Mouse (Mus musculus) ovary, postnatal 10 days (tissue): ENCODE measurements around the gene Dennd1b.

Experiments used
- DNase-seq: peaks from one replicate; pipeline ENCODE4 v3.0.0; 2022; ENCODE audit warnings: low spot score

Dennd1b gene

DNA sequence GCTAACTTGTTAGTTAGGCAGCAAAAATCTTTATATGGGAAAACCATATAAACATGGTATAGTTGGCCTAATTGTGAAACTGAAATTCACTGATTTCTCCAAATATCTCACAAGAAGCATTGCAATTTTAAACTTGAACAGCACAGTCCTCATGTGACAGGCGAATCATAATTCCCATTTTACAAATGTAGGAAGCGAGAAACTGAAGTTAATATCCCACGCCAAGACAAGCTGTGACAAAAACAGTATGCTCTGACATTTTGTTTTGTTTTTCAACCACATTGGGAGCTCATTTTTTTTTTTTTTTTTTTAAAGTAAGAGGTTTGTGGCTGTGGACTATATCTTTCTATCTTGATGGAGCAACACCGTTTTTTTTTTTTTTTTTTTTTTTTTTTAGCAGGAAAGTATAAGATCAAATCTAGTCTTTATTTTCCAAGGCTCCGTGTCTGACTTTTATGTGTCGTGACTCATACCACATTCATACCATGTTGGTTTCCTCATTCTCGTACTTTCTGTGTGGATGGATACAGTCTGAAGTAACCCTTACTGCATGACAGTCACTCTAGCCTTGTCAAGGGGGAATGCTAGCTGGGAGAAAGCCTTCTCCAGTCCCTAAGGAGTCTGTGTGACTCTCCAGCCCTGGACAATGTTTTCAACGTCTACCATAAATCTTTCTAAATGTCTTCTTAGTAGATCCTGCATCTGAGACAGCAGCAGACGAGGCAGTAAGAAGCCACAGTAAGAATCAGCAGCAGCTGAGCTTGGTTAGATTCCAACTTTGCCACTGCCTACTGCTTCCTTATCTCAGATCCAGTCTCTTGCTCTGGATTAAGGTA, 751 bp upstream of the Dennd1b start:
- DNase-seq: no peak

DNA sequence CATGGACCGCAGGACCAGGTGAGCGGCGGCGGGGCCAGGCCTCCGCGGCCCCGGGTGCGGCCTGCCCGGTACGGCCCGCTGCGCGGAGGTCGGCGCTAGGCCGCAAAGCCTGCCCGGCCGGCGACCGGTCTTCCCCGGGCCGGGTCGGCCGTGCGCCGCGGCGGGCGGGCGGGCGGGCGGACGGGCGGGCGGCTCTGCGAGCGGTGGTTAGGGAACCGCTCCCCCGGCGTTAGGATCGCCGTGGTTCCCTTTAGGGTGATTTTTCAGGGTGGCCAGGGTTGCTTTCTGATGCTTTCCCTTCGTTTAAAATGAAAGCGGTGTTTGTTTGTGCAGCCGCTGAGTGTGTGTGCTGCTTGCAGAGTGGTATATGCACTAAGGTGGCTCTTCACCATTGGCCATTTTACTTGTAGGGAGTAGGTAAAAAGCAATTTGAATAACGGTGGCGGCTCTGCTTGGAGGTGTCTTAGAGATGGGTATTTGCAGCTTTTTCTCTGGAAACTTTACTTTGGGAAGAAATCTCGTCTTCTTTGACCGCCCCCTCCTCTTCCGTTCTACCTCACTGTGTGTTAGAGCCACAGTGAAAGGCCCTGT, 728 bp downstream of the Dennd1b start:
- DNase-seq: peak; percentile 21

DNA sequence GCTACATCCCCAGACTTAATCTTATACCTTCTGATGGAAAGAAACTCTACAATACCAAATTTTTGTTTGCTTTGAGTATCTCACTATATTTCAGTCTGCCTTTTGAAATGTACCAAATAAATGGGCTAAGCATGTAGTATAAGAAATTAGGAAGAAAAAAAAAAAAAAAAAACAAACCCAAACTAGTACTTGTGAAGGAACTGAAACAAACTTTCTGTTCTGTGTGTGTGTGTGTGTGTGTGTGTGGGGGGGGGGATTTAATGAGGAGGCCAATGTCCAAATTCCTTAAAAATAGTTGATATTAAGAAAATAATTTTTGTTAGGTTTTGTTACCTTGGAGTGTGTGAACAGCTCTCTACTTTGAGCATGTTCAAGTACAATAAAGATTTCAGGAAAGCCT, 1.8 kb downstream of the Dennd1b start:
- DNase-seq: no peak

DNA sequence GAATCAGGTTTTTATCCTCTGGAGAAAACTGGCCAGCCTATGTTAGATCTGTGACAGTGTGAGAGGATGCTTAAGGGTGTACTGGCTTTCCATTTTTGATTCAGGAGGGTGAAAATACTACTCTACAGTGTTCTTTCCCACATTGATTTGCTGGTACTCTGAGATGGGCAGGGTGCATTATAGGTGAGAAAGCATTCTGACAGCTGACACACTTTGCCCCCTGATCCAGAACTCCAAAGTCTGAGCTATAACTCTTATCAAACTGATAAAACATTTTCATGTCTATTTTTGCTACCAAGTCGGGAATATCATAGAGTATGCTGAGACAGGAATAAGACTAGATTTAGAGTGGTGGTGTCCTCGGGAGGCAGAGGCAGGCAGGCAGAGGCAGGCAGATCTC, 2.3 kb downstream of the Dennd1b start:
- no peak for DNase-seq

DNA sequence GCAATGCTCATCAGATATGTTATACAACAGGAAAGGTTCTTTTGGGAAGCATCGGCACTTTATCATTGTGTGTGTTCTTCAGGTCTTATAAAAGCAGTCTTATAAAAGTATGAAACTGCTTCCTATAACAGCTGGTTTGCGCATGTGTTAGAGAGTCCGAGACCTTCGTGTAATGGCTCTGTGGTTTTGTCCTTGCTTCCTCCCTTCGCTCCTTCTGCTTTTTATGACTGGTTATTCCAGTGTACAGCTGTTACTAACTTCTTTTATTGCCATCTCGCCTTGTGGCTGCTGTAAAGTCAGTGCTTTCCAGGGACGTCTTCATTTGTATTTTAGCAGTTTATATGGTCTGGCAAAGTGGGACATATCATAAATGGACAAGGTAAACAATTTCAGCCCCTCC, 4.2 kb downstream of the Dennd1b start:
- DNase-seq: no peak

DNA sequence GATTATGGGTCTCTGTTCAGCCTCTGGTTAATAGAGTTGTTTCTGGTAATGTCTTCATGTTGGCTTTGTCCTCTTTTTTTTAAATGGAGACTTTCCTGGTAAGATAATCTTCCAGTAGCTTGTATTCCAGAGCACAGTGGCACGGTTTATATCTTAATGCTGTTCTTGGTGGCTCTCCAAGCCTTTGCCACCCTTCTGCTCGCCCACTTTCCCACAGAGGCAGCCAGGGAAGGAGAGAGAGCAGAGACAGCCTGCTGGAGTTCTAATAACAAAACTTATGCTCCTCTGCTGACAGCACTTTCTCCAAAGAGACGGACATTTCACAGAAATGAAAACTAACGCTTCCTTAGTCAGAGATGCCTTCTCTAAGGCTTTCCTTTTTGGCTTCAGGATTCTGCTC, 6.8 kb downstream of the Dennd1b start:
- no peak for DNase-seq

DNA sequence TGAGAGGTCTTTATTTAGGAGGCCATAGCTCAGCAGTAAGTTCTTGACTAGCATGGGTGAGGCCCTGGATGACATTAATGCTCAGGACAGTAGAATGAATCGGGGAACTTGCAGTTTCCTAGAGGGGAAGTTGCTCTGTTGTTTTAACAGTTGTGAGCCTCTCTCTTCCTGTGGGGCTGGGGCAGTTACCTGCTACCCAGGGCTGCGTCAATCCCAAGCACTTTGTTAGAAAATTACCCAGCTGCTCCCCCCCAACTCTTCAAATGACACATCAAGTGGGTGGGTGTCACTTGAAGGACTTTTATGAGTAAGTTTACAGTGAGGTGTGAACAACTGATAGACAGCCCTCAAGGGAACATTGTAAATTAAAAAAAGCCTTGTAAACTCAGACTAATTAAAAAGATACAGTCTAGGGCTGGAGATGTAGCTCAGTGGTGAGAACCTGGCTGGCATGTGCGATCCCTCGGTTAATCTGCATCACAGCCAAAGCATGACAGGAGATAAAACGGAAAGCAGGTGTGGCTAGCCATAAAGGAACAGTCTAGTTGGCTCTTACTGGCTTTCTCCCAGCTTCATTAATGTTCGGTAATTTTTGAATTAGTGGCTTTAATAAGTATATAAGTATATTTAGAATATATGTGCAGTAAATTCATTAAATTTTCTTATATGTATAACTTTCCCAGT, 10.4 kb downstream of the Dennd1b start:
- no peak for DNase-seq

DNA sequence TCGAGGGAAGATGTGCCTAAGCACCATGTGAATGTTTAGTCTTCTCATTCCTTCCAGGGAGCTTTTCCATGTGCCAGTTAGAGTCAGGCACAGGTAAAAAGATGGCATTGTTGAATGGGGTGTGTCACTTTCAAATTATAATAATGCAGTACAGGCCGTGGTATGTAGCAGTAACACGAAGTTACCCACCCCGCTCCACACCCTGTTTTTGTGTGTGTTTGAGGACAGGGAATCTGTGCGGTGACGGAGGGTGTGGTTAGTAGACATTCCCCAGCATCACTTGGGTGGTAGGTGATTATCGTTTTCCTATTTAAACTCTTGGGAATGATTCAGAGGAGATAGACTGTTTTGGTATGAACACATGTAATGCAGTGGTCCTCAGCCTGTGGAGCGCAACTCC, 11.6 kb downstream of the Dennd1b start:
- no peak for DNase-seq

DNA sequence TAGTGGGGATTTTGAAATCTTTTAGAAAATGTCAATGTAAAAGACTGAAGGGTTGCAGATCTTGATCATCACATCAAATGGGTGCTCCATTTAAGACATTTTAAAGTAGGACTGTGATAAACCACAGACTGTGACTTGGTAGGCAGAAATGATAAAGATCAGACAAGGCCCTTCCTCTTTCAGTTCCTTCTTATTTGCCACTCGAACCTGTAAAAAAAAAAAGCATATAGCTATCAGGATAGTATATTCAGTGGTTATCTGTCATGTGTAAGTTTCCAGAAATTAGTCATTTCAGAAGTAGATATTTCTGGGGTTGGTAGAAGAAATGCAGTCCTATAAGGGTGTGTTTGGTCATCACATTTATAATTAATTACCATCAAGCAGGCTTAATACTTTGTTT, 12.7 kb downstream of the Dennd1b start:
- no peak for DNase-seq

DNA sequence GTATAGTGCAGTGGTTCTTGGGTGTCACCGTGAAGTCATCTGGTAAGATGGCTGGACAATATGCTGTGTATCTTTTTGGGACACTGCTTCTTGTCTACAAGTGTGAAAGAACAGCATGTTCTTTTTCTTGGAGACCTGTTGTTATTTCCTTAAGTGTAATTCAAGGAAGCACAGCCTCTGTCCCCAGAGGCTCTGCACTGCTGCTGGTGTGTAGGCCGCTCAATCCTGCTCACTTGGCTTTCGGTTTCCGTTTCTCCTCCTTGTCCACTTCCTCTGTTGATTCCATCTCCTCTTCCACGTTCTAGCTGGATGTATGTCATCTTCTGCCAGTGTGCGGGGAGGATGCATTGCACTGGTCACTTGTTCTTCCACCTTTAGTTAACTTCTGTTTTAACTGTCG, 19.0 kb downstream of the Dennd1b start:
- no peak for DNase-seq

DNA sequence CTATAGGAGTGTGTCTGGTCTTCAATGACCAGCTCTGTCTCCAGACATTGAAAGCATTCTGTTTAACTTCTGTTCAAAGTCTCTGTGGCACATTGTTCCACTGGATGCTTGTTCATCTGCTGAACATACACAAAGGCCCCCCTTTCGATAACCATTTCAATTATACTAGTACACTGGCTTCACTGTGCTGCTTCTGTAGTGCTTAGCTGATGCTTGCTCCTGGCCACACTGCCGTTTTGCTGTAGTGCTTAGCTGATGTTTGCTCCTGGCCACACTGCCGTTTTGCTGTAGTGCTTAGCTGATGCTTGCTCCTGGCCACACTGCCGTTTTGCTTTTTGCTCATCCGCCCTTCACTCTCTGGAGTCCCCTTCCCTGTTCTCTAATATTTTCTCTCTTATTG, 19.4 kb downstream of the Dennd1b start:
- no peak for DNase-seq

DNA sequence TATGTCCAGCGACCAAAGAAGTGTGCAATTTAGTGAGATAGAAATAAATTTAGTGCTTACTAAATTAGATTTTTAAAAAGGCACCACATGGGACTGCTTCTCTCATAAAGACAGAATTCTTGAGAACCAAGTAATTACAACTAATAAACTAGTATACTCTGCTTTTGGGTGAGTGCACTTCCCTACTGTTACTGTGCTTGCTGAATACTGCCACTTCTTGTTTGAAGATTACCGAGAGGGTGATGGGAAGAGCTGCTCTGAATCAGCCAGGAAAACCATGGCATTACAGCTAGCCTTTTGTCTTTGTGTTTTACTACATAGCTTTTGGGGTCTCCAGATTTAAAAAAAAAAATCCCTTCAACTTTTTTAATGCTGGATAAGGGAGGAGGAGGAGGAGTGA, 19.8 kb downstream of the Dennd1b start:
- no peak for DNase-seq

DNA sequence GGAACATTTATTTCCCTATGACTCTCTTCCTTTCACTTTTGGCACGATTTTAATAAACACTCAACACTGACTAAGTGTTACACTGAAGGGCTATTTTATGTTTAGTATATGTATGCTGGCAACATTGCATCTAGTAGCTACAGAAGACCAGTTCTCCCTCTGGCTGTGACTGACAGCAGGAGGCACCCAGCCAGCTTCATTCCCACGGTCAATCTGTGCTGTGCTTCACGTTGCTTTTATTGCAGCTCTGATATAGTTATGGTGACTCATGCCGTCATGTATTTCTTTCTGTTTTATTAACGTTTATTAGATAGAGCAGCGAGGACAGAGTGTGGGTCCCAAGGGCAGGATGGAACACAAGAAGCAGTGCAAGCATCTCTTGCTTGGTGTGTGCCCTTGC, 20.2 kb downstream of the Dennd1b start:
- DNase-seq: no peak

DNA sequence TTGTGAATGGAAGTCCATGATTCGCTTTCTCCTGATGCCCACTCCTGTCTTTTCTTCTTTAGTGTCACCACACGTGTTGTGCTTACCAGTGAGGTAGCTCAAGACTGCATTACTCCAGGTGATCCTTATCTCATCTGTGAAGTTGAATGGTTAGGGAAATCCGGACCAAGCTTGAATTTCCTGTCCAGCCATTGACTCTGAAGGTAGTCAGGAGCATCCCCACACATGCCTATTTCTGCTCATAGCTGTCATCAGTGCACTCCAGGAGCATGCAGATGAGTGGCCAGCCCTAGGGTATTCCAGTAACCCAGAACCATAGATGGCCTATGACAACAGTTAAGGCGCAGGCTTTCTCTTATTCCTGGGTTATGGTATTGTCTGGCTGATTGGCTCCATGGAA, 20.9 kb downstream of the Dennd1b start:
- DNase-seq: no peak

DNA sequence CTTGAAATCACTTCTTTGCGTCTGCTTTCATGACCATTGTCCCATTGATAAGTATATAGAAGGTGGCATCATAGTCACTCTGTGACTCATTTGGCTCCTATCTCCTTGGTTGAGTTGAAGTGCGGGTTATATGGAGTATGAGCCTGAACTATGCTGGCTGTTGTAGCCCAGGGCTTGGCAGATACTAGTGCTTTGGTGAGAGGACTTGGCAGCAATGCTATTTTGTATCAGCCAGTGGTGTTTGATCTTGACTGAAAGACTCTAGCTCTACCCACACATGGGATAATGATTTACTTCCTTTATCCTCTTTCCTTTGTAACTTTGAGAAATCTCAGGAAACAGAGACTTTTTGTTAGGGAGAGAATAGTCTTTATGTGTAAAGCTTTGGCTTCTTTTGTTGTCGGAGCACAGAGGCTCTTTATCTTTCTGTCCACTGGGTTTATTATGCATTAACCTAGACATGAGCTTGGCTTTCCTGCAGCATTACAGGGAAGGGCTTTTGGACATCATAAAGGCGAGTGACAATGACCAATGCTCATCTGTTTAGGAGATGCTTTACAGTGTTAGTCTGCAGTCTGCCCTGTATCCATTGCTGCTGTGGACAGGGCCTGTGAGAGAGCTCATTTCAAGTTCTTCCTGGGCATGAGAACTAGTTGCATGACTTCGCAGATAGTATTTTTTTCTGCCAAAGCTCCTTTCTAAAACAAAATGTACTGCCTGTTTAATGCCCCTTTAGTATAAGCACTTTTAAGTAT, 29.3 kb downstream of the Dennd1b start:
- no peak for DNase-seq

DNA sequence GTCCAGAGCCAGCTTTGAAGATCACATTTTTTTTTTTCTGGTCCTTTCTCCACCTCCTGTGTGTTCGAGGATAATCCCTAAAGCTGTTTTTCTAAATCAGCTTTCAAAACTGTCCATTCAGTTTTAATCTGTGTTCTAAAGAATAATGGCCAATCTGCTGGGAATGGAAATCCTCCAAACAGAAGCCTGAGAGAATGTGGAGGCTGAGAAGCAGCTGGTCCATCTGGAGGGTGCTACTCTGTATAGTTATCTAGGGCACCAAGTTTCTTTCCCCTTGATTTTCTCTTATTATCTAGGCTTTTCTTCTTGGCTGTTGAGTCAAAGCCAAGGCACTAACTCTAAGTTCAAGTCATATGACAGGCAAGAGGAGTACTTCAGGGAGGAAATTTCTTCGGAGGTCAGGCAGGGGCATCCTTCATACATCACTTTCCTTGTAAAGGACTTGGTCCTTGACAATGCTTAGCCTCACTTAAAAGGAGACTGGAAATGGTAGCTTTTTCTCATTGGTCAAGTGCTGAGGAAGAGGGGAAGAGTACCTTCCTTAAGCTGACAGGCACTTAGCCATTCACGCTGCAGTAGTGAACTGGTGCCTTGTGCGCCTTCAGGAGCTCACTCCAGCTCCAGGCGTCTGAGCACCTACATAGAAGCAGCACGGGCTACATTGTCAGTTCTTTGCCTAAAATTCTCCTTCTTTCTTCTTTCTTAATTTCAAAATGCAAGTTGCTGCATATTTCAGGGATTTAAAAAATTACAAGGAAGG, 32.6 kb downstream of the Dennd1b start:
- DNase-seq: no peak

DNA sequence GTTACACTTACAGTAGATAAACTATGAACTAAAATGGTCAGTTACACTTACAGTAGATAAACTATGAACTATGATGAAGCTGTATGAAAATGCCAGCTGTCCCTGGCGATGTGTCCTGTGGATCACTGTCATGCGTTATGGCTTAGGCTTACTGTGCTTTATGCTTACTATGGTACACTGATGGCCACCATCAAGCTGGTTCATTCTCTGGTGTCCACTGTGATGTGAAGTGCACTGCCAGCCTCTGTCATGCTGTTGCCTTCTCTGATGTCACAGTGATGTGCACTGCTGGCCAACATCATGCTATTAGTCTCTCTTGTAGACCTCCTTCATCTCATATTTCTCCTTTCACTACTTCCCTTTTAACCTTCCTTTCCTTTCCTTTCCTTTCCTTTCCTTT, 33.4 kb downstream of the Dennd1b start:
- DNase-seq: no peak

DNA sequence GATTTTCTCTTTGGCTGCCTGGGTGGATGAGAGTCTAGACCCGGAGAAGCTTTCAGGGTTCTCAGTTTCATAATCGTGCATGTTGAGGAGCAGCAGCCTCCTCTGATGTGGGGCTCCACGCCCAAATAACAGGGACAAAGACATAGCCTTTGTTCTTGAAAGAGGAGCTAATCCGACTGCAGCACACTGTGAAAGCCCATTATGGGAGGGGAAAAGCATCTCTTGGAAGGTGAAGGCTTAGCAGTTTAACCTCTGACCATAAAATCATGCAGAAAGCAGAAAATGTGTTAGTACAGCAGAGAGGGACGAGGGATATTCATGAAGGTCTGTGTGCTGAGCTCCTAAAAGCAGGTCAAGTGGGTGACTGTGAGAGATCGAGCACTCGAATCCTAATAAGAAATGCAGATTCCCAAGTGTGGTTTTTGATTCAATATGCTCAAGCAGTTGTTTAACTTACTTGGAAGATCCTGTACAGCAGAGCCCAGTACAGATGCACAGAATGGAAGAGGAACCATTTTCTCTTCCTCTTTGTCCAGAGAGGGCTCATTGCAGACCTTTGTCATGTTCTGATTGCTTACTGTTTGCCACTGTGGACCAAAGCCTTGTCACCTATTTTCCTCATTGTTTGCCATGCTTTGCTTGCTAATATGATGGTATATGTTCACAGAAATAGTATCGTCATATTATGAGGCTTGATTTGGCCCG, 37.6 kb downstream of the Dennd1b start:
- no peak for DNase-seq

DNA sequence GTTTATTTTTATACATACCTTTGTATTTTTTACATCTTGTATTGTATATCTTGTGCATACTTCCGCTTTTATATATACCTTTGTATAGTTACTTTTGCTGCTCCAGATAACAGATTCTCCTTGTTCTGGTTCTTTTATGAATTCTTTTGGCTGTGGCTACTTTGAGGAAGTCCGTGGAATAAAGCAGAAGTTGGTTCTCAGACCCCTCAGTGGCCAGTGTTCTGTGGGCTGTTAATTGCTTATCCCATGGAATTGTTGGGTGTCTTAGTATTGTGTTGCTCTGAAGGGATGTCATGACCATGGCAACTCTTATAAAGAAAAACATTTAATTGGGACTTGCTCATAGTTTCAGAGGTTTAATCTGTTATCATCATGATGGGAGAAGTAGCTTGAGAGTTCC, 40.3 kb downstream of the Dennd1b start:
- DNase-seq: no peak

DNA sequence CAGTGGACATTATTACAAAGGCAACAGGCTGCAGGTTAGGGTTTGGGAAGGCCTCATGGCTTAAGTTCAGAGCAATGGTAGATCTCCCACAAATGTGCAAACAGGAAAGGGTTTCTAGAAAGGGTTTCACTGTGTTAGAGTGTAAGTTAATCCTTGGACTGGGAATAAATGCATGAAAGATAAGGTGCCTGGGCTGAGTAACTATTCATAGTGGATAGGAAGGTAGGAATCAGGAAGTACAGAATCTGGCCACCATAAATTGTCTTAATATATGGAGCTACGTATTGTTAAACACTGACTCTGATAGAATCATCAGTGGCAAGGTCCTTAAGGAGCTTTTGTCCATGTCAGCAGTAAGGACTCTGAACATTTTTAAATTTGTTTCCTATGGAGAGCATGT, 42.8 kb downstream of the Dennd1b start:
- no peak for DNase-seq

DNA sequence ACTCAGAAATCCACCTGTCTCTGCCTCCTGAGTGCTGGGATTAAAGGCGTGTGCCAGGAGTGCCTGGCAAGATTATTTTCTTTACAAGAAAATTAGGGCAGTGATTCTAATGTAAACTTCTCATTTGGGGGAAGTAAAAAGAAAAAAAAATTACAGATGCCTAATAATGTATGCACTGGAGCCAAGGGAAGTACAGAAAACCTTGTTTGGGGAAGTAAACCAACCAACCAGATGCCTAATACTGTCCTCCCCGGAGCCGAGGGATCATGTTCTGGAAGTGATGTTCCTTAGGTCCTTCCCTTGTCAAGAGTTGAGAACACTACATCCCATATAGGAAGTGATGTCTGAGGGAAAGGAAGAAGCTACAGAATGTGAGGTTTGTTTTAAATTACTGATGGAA, 44.2 kb downstream of the Dennd1b start:
- DNase-seq: no peak
